Mouse (Mus musculus): Measurements from ENCODE around the gene Rpl41. TPM values are rescaled to one million over a fixed set of nuclear protein-coding genes. Genes with fewer than 3 reads are reported as not detected.
"Not testable (repeated sequence)": the region's sequence is repeated elsewhere in the genome, so short reads cannot be mapped to it uniquely, and the experiment has no call there.

Gene Rpl41
- polyA plus RNA-seq, 1 experiment from 2014 or later = 4,302 TPM

DNA sequence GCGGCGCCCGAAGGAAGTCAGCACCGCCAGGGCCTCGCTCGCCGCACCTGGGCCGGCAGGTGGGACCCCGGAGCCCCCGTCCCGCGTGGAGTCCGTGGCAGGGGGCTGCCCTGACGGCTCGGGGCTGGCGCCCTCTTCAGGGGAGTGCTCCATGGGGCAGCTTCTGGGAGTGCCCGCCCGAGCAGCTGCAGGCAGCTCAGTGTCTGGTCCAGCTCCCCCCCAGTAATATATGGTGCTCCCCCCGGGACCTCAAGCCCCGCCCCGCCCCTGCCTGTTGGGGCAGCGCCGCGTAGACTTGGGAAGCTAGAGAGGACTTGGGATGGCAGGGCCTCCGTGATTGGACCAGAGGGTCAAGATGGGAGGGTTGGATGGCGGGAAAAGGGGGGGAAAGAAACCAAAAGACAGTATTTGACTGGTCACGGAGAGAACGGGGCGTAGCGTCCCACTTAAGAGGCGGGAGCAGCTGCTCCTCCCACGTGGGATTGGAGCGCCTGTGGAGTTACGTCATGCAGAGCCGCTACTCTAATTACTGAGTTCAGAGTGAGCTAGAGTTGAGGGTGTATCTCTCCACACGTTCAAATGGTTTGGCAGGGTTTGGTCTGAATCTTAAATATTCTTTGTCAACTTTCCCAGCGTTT, 23.3 kb downstream of the Rpl41 start, which contains the start of gene Esyt1:
Gene Esyt1, minus strand, starts transcription at position 201 of the 638 bp plus-strand sequence.
- DNase-seq (ENCODE audit: low spot score) = peak; percentile 91

DNA sequence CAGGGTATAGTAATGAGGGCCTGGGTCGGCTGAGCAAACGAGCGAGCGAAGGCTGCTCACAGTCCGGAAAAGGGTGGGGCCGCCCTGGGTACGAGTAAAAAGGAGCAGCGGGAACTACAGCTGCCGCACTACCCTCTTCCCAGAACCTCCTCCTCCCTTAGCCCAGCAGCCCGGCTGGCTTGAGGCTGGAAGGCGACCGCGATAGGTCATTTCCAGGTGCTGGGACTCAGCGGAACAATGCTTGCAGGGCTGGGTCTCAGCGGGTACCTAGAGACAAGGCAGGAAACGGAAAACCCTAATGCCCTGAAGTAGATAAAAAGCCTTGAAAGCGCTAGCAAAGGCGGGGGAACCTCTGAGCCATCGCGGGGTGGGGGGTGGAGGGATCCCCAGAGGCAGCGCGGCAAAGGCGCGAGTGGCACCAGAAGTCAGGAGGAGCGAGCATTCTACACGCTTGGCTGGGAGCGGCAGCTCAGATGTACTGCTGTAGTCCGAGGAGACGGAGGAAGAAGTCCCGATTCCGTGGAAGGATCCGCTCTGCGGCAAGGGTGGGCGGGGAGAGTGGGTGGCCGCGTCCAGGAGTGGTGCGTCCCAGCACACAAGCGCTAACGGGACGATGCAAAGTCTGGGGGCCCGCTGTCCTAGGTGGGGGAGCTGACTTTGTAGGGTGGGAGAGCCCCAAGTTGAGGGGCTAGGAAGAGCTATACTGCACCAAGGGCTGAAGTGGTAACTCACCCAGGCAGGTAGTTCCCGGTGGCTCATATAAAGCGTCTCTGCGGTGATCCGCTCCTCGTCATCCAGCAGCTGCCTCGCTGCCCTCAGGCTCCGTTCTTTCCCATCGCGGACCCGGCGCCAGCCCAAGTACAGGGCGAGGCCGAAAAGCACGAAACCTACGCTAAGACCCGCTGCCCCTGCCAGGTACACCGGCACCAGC, 24.1 kb downstream of the Rpl41 start:
- peak; percentile 82 for DNase-seq (ENCODE audit: low spot score)

DNA sequence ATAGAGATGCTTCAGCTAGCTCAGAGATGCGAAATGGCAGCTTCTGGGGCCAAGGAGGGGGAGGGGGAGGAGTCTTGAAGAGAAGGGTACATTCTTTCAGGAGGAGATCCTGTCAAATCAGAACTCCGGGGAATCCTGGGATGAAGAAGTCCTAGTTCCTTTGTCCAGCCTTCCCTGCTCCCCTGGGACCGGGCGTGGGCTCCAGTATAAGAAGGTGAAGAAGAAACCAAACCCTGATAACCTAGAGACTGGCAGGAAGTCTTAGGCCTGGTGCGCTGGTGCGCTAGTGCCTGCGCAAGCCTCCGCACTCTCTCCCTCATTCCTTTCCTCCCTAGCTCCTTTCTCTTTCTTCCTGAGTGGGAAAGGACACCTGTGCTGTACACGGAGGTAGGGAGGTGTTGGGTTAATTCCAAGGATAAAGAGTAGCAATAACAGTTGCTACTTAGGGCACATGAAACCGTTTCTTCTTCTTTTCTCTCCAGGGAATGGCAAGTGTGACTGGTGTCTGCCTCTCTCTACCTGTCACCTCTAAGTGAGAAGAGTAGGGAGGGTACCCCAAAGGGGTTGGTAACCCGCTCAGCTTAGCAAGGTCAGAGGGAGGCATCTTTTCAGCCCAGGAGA, 24.9 kb downstream of the Rpl41 start:
- peak; percentile 28 for DNase-seq (ENCODE audit: low spot score)

DNA sequence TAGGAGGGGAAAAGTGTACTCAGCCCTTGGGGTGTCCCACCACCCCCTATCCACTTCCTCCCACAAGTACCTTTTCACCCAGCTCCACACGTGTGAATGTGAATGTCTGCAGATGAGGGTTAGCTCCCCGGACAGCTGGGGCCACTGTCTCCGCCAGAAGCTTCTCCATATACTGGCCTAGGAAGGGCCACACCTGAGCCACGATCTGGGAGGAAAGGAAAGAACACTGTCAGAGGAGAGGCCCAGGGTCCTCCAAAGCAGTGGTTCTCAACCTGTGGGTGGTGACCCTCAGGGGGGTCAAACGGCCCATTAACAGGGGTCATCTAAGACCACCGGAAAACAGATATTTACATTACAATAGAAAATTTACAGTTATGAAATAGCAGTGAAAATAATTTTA, 26.8 kb downstream of the Rpl41 start:
- DNase-seq (ENCODE audit: low spot score) = no peak

DNA sequence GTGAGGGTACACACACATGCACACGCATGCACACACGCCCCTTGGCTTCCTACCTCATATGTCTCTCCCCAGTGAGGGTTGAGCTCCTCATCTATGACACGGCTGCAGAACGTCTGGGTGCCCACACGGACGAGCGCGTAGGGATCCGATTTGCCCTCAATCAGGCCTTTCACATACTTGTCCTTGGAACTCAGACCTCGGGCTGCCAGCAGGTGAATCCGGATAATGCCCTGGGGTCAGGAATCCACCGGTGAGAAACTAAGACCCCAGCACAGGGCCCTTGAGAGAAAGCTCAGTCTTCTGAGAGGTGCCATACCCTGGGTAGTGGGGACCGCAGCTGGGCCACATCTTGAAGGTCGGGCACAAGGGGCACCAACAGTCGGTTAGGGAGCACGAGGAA, 28.5 kb downstream of the Rpl41 start:
- DNase-seq (ENCODE audit: low spot score) = no peak

DNA sequence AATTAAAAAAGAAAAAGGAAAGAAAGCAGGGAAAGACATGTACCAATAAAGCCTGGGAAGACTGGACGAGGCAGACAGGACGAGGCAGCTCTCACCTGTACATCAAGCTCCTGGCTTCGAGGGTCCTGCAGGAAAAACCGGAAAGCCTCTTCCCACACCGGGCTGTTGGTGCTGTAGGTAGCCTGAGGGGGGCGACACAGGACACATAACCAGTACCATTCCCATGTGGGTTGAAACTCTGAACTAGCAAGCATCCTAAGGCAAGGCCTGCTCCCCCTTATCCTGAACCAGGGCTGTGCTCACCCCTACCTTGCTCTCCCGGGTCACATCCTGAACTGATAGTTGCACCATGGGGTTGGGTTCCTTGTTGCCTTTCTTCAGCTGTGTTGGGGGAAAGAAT, 30.3 kb downstream of the Rpl41 start:
- no peak for DNase-seq (ENCODE audit: low spot score)

DNA sequence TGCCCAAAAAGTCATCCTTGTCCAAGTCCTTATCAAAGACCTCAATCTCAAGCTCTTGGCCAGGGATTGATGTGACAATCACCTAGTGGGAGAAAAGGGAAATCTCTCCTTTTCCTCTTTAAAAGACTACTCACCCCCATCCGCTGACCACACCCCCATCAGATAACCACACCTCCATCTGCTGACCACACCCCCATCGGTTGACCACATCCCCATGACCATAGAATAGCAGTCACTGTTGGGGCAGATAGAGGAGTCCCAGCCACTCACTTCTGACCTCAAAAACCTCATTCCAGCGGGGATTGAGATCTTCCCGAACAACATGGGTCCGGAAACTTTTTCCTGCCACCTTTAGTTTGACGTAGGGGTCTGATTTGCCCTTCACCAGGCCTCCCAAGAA, 32.4 kb downstream of the Rpl41 start:
- no peak for DNase-seq (ENCODE audit: low spot score)

DNA sequence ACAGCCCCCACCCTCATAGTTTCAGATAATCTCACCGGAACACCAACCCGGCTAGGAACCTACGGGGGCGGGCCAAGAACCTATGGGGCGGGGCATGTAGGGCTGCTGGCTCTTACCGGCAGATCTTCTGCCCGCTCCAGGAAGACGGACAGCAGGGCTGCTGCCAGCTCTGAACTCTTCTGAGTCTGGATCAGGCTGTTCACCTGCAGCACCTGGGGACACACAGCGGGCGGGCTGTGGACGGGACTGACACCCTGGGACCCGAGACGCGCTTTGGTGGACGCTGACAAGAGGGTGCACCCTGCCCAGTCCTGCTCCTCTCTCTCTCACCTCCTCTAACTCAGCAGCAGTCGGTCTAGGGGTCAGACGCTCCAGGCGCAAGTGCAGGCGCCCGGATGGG, 33.1 kb downstream of the Rpl41 start:
- no peak for DNase-seq (ENCODE audit: low spot score)

DNA sequence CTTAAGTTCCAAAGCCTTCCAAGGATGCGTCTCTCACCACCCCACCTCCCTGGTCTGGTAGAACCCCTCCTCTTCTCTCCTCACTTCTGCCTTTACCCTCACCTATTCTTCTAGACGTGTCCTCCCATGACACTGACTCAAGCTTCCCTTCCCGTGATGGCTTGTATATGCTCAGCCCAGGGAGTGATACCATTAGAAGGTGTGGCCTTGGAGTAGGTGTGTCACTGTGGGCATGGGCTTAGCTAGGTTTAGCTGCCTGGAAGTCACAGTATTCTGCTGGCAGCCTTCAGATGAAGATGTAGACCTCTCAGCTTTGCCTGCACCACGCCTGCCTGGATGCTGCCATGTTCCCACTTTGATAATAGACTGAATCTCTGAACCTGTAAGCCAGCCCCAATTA, 34.1 kb downstream of the Rpl41 start:
- DNase-seq (ENCODE audit: low spot score) = no peak

DNA sequence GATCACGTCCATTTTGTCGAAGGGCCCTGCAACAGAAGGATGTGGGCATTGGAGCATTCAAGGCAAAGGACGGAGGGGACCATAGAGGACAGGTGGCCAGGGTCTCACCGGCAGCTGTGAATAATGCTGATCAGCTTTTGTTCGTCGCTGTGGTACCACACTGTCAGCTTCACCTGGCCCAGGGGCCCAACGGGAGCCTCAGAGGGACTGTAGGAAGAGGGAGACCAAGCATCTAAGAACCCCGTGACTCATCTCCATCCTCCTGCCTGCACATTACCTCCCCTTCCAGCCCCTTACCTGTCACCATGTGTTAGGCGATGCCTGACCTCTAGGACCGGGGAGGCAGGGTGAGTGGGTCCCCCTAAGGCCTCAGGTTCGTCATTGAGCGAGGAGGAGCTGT, 37.3 kb downstream of the Rpl41 start:
- no peak for DNase-seq (ENCODE audit: low spot score)

DNA sequence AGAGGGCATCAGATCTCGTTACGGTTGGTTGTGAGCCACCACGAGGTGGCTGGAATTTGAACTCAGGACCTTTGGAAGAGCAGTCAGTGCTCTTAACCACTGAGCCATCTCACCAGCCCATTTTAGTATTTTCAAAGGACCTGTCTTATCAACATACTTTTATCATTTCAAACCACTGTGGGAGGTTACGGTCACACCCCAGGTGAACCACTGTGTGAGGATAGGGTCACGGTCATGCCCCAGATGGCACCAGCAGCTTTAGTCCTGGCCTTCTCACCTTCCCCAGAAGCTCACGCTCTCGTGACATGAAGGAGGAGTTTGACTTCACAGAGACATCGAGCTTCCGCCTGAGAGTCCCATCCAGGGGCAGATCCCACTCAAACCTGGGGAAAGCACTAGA, 37.9 kb downstream of the Rpl41 start:
- DNase-seq (ENCODE audit: low spot score) = no peak

DNA sequence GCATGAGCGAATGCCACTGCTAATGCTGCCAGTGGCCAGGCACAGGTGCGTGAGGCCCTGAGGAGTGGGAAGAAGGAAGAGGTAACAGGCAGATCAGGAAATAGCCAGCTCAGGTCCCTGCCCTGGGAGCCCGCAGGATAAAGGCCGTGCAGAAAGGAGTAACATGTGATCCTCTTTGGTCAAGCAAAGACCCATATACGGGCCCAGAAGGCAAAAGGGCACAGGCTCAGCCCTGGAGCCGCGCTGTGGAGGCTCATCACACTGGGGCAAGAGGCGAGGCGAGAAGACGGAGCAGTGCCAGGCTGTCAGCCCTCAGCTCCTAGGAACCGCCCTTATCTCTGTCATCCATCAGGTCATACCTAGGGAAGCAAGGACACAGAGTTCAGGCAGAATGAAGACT, 38.8 kb downstream of the Rpl41 start:
- no peak for DNase-seq (ENCODE audit: low spot score)

DNA sequence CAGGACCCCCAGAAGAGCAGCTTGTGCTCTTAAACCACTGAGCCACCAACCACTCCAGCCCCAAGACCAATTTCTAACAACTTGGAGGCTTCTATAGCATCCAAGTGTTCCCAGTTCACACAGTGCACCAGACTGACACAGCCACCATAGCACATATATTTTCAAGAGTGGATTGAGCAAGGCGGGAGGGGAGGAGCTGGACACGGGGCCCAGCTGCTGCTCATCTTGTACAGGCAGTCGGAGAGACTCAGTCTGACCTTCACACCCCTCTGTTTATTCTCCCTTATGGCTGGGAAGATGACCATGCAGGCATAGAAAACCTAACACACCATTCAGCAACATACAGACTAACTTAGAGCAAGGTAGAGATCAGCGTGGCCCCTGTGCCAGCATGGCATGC, 39.3 kb downstream of the Rpl41 start:
- DNase-seq (ENCODE audit: low spot score) = no peak

DNA sequence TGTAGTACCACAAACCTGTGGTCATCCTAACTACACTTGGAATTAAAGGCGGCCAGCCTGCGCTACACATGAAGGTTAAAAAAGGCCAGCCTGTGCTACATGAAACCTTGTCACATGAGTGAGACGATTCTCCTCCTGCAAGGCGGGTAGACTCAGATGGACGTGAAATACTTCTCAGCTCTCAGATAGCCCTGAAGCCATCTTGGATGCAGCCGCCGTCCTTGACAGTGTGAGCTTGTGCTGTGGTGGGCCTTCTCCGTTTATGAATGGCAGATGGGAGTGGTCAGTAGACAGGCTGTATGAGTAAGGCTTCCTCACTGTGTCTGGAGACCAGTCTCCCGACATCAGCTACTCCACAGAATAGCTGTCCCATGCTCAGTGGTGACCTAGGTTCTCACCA, 39.9 kb downstream of the Rpl41 start:
- no peak for DNase-seq (ENCODE audit: low spot score)

DNA sequence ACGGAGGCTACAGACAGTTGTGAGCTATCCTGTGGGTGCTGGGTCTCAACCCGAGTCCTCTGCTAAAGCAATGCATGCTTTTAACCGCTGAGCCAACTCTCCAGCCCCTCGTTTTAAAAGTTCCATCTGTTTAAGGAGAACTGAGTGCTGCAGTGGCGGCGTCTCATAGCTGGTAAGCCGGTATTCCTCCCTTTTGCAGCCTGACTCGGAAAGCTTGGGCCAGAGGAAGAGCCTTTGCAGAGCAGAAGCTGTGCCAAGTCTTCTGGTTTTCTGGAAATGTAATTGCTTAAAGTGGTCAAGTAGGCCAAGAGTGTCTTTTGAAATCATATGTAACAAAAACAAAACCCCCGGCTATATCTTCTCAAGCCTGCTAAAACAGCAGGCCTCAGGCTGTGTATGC, 40.8 kb downstream of the Rpl41 start:
- DNase-seq (ENCODE audit: low spot score) = no peak

DNA sequence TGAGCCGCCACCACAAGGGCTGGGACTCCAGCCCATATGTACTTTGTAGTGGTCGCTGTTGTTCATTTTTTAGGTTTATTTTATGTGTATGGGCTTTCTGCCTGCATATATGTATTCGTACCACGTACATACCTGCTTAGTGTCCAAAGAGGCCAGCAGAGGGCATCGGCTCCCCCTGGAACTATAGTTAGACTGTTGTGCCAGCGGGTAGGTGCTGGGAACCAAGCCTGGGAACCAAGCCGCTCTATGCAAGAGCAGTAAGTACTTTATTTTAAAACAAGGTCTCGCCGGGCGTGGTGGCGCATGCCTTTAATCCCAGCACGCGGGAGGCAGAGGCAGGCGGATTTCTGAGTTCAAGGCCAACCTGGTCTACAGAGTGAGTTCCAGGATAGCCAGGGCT, 43.1 kb downstream of the Rpl41 start:
- DNase-seq (ENCODE audit: low spot score) = no peak

DNA sequence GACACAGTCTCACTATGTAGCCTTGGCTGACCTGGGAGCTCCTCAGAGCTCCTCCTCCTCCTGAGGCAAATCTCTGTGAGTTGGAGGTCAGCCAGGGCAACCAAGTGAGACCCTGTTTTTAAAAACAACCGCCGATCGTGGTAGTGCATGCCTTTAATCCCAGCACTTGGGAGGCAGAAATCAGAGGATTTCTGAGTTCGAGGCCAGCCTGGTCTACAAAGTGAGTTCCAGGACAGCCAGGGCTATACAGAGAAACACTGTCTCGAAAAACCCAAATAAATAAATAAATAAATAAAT, 43.8 kb downstream of the Rpl41 start:
- DNase-seq (ENCODE audit: low spot score) = not testable (repeated sequence)

DNA sequence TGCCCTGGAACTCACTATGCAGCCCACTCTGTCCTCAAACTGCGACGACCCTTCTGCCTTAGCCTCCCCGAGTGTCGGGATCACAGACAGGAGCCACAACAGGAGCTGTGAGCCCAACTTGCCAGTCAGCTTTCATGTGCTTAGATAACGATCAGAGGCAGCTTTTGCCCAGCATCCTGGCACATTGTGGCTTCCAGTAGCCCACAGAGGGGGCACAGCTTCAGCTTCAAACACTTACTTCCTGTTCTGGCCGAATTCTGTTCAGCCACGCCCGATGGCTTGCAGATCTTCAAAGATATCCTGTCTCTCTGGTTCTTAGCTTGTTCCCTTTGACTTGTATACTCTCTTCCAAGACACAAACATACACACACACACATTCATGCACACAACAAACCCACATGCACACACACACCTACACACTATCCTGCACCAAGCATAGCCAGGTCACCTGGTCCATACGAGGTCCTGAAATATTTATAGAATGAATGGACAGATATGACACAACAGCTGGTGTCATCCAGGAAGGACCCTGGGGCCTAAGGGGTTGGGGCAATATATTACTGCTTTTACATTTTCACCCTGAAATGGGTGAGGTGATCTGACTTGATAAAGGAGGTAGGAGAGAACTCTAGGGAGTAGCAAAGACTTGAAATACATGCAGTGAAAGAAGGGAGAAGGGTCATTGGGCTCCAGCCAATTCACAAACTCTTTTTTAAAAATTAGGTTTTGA, 44.3 kb downstream of the Rpl41 start:
- peak; percentile 71 for DNase-seq (ENCODE audit: low spot score)

DNA sequence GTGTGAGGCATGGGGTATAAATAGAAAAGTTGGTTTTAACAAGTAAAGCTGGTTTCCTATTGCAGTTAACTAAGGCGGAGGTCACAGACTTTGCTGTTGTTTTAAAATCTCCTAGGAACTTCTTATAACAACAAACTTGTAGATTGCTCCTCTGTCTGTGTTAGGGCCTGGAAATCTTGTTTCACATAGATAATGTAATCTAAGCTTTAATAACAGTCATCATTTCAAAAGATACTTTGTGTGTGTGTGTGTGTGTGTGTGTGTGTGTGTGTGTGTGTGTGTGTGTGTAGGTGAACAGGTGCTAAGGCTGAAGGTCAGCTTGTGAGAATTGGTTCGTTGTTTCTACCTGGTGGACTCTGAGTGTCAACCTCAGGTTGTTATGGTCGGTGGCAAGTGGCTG, 45.1 kb downstream of the Rpl41 start:
- DNase-seq (ENCODE audit: low spot score) = no peak

DNA sequence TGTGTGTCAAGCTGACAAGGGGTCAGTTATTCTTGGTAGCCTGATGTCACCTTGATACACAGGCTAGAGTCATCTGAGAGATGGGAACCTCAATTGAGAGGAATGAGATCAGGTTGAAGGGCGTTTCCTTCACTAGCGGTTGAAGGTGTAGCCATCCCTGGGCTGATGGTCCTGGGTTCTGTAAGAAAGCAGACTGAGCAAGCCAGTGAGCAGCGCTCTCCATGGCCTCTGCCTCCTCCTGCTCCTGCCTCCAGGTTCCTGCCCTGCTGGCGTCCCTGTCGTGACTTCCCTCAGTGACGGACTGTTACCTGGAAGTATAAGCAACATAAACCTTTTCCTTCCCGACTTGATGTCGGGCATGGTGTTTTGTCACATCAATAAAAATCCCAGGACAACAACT, 45.6 kb downstream of the Rpl41 start:
- no peak for DNase-seq (ENCODE audit: low spot score)

DNA sequence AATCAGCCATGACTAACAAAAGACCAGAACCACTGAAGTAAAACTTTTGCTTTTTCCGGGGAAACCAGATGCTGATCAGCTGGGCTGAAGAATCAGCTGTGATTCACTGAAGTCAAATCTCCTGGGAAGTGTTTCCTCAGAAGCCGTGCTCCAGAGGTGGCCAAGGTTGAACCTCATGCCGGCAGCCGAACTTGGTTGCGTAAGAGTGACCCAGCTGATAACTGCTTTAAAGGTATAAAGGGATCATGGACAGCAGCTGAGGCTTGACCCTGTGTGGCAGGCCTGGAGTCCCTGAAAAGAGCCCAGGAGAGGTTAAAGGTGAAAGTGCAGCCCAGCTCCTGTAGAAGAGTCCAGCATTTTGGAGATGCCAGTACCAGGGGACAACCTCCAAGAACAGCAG, 46.8 kb downstream of the Rpl41 start:
- DNase-seq (ENCODE audit: low spot score) = no peak

DNA sequence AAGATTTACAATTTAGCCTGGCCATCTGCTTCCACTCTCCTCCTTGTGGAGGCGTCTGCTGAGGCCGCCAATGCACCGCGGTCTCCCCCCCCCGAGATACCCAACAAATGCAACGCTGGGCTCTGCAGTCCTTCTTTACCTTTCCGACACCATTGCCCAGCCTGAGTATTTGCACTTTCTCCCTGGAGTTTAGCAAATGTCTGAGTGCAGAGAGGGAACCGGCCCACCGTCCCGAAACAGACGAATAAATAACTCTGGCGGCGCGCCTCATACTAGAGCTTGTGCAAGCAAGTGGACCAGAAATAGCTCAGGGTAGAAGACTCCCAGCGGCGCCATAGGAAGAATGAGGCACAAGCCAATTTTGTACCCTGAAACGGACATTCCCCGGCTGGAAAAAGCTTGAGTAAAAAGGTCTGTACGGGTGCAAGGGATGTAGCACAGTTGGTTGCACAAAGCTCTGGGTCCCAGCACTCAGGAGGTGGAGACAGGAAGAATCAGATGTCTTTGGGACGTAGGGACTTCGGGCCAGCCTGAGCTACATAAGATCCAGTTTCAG, 49.9 kb downstream of the Rpl41 start:
- peak; percentile 34 for DNase-seq (ENCODE audit: low spot score)

Data from thymus, postnatal 0 days (tissue).